ENCODE assay signal across 21 mouse cellular contexts in the genomic region with DNA sequence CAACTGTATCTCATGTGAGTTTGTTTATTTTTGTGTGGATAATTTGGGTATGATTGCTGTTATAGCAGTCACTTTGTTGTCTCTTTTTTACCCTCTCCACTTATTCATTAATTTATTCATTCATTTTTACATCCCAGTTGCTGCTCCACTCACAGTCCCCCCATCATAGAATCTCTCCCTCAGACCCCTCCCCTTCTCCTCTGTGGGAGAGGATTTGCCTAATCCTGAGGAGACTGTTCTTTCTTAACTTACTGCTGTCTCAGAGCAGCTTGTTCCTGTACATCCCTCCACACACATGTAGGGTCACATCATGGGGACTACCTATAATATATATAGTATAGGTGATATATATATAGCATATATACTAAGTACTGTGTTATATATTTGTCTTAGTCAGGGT. TPM values are rescaled to one million over a fixed set of nuclear protein-coding genes. Genes with fewer than 3 reads are reported as not detected.
A peak's percentile ranks its signal among the peaks of the same experiment; 100 is the strongest.
DNase-seq lines count a peak whose midpoint lies in the region; ATAC-seq and TF ChIP-seq lines count a peak whose summit lies in the region.
"Had no signal": no experiment of that assay in that cellular context is flagged by ENCODE, and none has a peak within 500 bp of the region (broad histone marks: within the 10 kb centered on the region; RNA-seq: fewer than 3 reads in every experiment).

No protein-coding gene starts in this region.

- TF ChIP-seq CTCF in brain, embryonic 14.5 days (IDR thresholded peaks at IDR 0.05; ENCODE audit: borderline replicate concordance, extremely low read depth, insufficient read depth, insufficient read length), result no peak

- no peak overlapping the region for H3K4me3 ChIP-seq in hindbrain, embryonic 14.5 days (replicated peaks; ENCODE audit: low read length)
- H3K4me3 ChIP-seq in hindbrain, embryonic 12.5 days, result no peak overlapping the region
- H3K4me3 ChIP-seq in midbrain, embryonic 12.5 days, result no peak overlapping the region
- H3K4me3 ChIP-seq in midbrain, embryonic 10.5 days, result no peak overlapping the region
- no peak overlapping the region for H3K4me3 ChIP-seq in midbrain, embryonic 15.5 days
- H3K4me3 ChIP-seq: embryonic facial prominence, embryonic 12.5 days; gastrocnemius, adult 2 months; heart, embryonic 12.5 days; intestine, embryonic 15.5 days had no signal

- no peak for TF ChIP-seq POLR2A in brain, embryonic 14.5 days (IDR thresholded peaks at IDR 0.05; ENCODE audit: borderline replicate concordance, extremely low read depth, insufficient read depth, insufficient read length, poor library complexity, severe bottlenecking)

- no peak overlapping the region for H3K27ac ChIP-seq in hindbrain, embryonic 14.5 days
- H3K27ac ChIP-seq in hindbrain, embryonic 12.5 days, result no peak overlapping the region
- H3K27ac ChIP-seq in midbrain, embryonic 12.5 days (replicated peaks), result no peak overlapping the region
- no peak overlapping the region for H3K27ac ChIP-seq in midbrain, embryonic 10.5 days (replicated peaks)
- no peak overlapping the region for H3K27ac ChIP-seq in midbrain, embryonic 15.5 days
- H3K27ac ChIP-seq: embryonic facial prominence, embryonic 12.5 days; gastrocnemius, adult 2 months; intestine, embryonic 15.5 days had no signal

- no peak for DNase-seq in hindbrain, embryonic 14.5 days (ENCODE audit: low spot score)
- no peak for DNase-seq in midbrain, embryonic 10.5 days (ENCODE audit: low spot score)
- DNase-seq in brain, embryonic 14.5 days (ENCODE audit: low read depth), result peak; percentile 13
- DNase-seq in kidney, adult 11 months, result no peak
- DNase-seq in thymus, postnatal 10 days (ENCODE audit: low spot score in 2 of 2), result no peak
- DNase-seq: adrenal gland, postnatal 14 days; cerebellum, adult 2 months; gastrocnemius, adult 2 months; gastrocnemius, postnatal 25 days had no signal

- no peaks in the 10 kb centered on the region for H3K36me3 ChIP-seq in hindbrain, embryonic 14.5 days (replicated peaks; ENCODE audit: control insufficient read depth, insufficient read depth)
- H3K36me3 ChIP-seq in hindbrain, embryonic 12.5 days, result no peaks in the 10 kb centered on the region
- no peaks in the 10 kb centered on the region for H3K36me3 ChIP-seq in midbrain, embryonic 12.5 days
- H3K36me3 ChIP-seq in midbrain, embryonic 10.5 days, result no peaks in the 10 kb centered on the region
- H3K36me3 ChIP-seq in midbrain, embryonic 15.5 days (replicated peaks), result no peaks in the 10 kb centered on the region
- H3K36me3 ChIP-seq: embryonic facial prominence, embryonic 12.5 days; heart, embryonic 12.5 days; intestine, embryonic 15.5 days had no signal

- no peaks in the 10 kb centered on the region for H3K9me3 ChIP-seq in hindbrain, embryonic 14.5 days (ENCODE audit: control insufficient read depth, low read length)
- no peaks in the 10 kb centered on the region for H3K9me3 ChIP-seq in hindbrain, embryonic 12.5 days (replicated peaks)
- H3K9me3 ChIP-seq in midbrain, embryonic 12.5 days, result peaks cover 8% of the 10 kb centered on the region; the same call in 1 of the 2 replicates
- H3K9me3 ChIP-seq in midbrain, embryonic 10.5 days (replicated peaks), result peaks cover 4% of the 10 kb centered on the region; the same call in 1 of the 2 replicates
- no peaks in the 10 kb centered on the region for H3K9me3 ChIP-seq in midbrain, embryonic 15.5 days
- H3K9me3 ChIP-seq: intestine, embryonic 15.5 days had no signal

- H3K4me1 ChIP-seq in hindbrain, embryonic 14.5 days (replicated peaks; ENCODE audit: control insufficient read depth, insufficient read depth, low read length), result no peaks in the 10 kb centered on the region
- H3K4me1 ChIP-seq in hindbrain, embryonic 12.5 days, result no peaks in the 10 kb centered on the region
- no peaks in the 10 kb centered on the region for H3K4me1 ChIP-seq in midbrain, embryonic 12.5 days
- no peaks in the 10 kb centered on the region for H3K4me1 ChIP-seq in midbrain, embryonic 10.5 days
- no peaks in the 10 kb centered on the region for H3K4me1 ChIP-seq in midbrain, embryonic 15.5 days
- H3K4me1 ChIP-seq: embryonic facial prominence, embryonic 12.5 days; heart, embryonic 12.5 days; intestine, embryonic 15.5 days had no signal

- no peak overlapping the region for H3K9ac ChIP-seq in hindbrain, embryonic 14.5 days
- H3K9ac ChIP-seq in hindbrain, embryonic 12.5 days, result no peak overlapping the region
- H3K9ac ChIP-seq in midbrain, embryonic 12.5 days (replicated peaks), result no peak overlapping the region
- H3K9ac ChIP-seq in midbrain, embryonic 15.5 days, result no peak overlapping the region
- H3K9ac ChIP-seq: embryonic facial prominence, embryonic 12.5 days; forebrain, postnatal 0 days; heart, embryonic 12.5 days; intestine, embryonic 15.5 days had no signal

- H3K27me3 ChIP-seq in hindbrain, embryonic 14.5 days (ENCODE audit: control insufficient read depth, insufficient read depth, low read length), result no peaks in the 10 kb centered on the region
- no peaks in the 10 kb centered on the region for H3K27me3 ChIP-seq in hindbrain, embryonic 12.5 days
- H3K27me3 ChIP-seq in midbrain, embryonic 12.5 days, result no peaks in the 10 kb centered on the region
- no peaks in the 10 kb centered on the region for H3K27me3 ChIP-seq in midbrain, embryonic 10.5 days (ENCODE audit: low read depth, poor library complexity, severe bottlenecking)
- no peaks in the 10 kb centered on the region for H3K27me3 ChIP-seq in midbrain, embryonic 15.5 days (replicated peaks)
- H3K27me3 ChIP-seq: CH12.LX; embryonic facial prominence, embryonic 12.5 days; heart, embryonic 12.5 days; intestine, embryonic 15.5 days had no signal

- H3K4me2 ChIP-seq in hindbrain, embryonic 14.5 days (replicated peaks), result no peak overlapping the region
- no peak overlapping the region for H3K4me2 ChIP-seq in hindbrain, embryonic 12.5 days (replicated peaks)
- H3K4me2 ChIP-seq in midbrain, embryonic 12.5 days (replicated peaks), result 0 out of 2 replicates have a peak overlapping the region, but pooled peaks have one; percentile 6
- no peak overlapping the region; the same call in 1 of the 2 replicates for H3K4me2 ChIP-seq in midbrain, embryonic 15.5 days
- H3K4me2 ChIP-seq: embryonic facial prominence, embryonic 12.5 days; heart, embryonic 12.5 days; intestine, embryonic 15.5 days had no signal

- peak; percentile 11; the same call in 1 of the 2 replicates for ATAC-seq in hindbrain, embryonic 14.5 days (ENCODE audit: low FRiP score)
- no peak for ATAC-seq in hindbrain, embryonic 12.5 days (ENCODE audit: low FRiP score)
- peak; percentile 69 for ATAC-seq in midbrain, embryonic 12.5 days (ENCODE audit: low FRiP score, low read depth)
- peak; percentile 75 for ATAC-seq in midbrain, embryonic 15.5 days (replicated peaks)
- ATAC-seq: activated CD4-positive, CD25-positive, alpha-beta regulatory T cell, adult 4 months; forebrain, postnatal 0 days; intestine, embryonic 15.5 days; Patski had no signal

RNA-seq across cellular contexts. Expression of gene Wdr20rt, which starts 3.7 kb away (rescaled TPM):
- not detected in 2 replicates for polyA plus RNA-seq in hindbrain, embryonic 14.5 days (2014; fragmentation: Nextera tagmentation; extraction: Ambion mirVana)
- polyA plus RNA-seq in hindbrain, embryonic 12.5 days (2016; fragmentation: Nextera tagmentation; extraction: Ambion mirVana), result not detected in 2 replicates
- not detected in 2 replicates for polyA plus RNA-seq in midbrain, embryonic 12.5 days (2016; fragmentation: Nextera tagmentation; extraction: Ambion mirVana)
- polyA plus RNA-seq in midbrain, embryonic 10.5 days (2016; fragmentation: Nextera tagmentation; extraction: Ambion mirVana), result not detected in 2 replicates
- not detected in 2 replicates for polyA plus RNA-seq in brain, embryonic 14.5 days (2012; rRNA removed)
- not detected in 2 replicates for polyA plus RNA-seq in midbrain, embryonic 15.5 days (2015; fragmentation: Nextera tagmentation; extraction: Ambion mirVana)
- polyA plus RNA-seq: activated CD4-positive, CD25-positive, alpha-beta regulatory T cell, adult 4 months; cerebellum, adult 2 months; embryonic facial prominence, embryonic 12.5 days; forebrain, embryonic 11.5 days; forebrain, postnatal 0 days; heart, embryonic 12.5 days; heart, embryonic 16.5 days; intestine, embryonic 15.5 days had no signal

RNA-seq across cellular contexts. Expression of gene Mis18bp1, which starts 56.6 kb away (rescaled TPM):
- polyA plus RNA-seq in hindbrain, embryonic 14.5 days (2014; fragmentation: Nextera tagmentation; extraction: Ambion mirVana), result 11.1 and 11.4 TPM in 2 replicates
- polyA plus RNA-seq in hindbrain, embryonic 12.5 days (2016; fragmentation: Nextera tagmentation; extraction: Ambion mirVana), result 42.0 and 42.1 TPM in 2 replicates
- polyA plus RNA-seq in midbrain, embryonic 12.5 days (2016; fragmentation: Nextera tagmentation; extraction: Ambion mirVana), result 63.4 and 70.5 TPM in 2 replicates
- polyA plus RNA-seq in midbrain, embryonic 10.5 days (2016; fragmentation: Nextera tagmentation; extraction: Ambion mirVana), result 86.3 and 86.9 TPM in 2 replicates
- polyA plus RNA-seq in brain, embryonic 14.5 days (2012; rRNA removed), result 8.7 and 14.3 TPM in 2 replicates
- 8.2 and 9.1 TPM in 2 replicates for polyA plus RNA-seq in midbrain, embryonic 15.5 days (2015; fragmentation: Nextera tagmentation; extraction: Ambion mirVana)
